Mouse (Mus musculus): ENCODE data around the gene Sh3bgr.

- TF ChIP-seq EP300 (IDR thresholded peaks at IDR 0.05; ENCODE audit: low read depth): no peak
- peak; percentile 93 for TF ChIP-seq CTCF (IDR thresholded peaks at IDR 0.05; ENCODE audit: low read depth)
Observed at GRCm38 (mm10) chr16:96230411-96230810, 30.2 kb downstream of the Sh3bgr start.

Data from heart, postnatal 0 days (tissue).